Mouse (Mus musculus) embryonic facial prominence, embryonic 10.5 days (tissue): Measurements from ENCODE around the gene Lrtm1. TPM values are rescaled to one million over a fixed set of nuclear protein-coding genes. Genes with fewer than 3 reads are reported as not detected.

Experiments
- DNase-seq: peaks from one replicate; pipeline ENCODE4 v3.0.0-alpha.2; 2017; ENCODE audit warnings: low spot score
- H3K27ac ChIP-seq: fragments of 300-500 bp; sonication (generic); replicated peaks from 2 replicates; pipeline ENCODE4 v1.5.1; 2016; ENCODE audit warnings: mild to moderate bottlenecking
- H3K27me3 ChIP-seq: fragments of 300-500 bp; sonication (generic); replicated peaks from 2 replicates; pipeline ENCODE4 v1.6.1; 2016; ENCODE audit warnings: low read depth, mild to moderate bottlenecking; ENCODE audit not compliant: poor library complexity, severe bottlenecking
- H3K36me3 ChIP-seq: fragments of 300-500 bp; sonication (generic); replicated peaks from 2 replicates; pipeline ENCODE4 v1.6.1; 2016; ENCODE audit warnings: mild to moderate bottlenecking, moderate library complexity
- H3K4me1 ChIP-seq: fragments of 300-500 bp; sonication (generic); 2 replicates; pipeline ENCODE4 v1.6.1; 2016
- H3K4me3 ChIP-seq: fragments of 300-500 bp; sonication (generic); 2 replicates; pipeline ENCODE4 v1.5.1; 2016; ENCODE audit warnings: mild to moderate bottlenecking, moderate library complexity
- H3K9me3 ChIP-seq: fragments of 300-500 bp; sonication (generic); 2 replicates; pipeline ENCODE4 v1.6.1; 2016; ENCODE audit warnings: mild to moderate bottlenecking
- WGBS: fragments of 180-500 bp; shearing (Covaris S2); methylation state at CpG from one replicate; pipeline ENCODE4 v1.1.7; 2016; 5-methylcytosine and 5-hydroxymethylcytosine counted together
- polyA plus RNA-seq: library from polyadenylated mRNA; unstranded; fragments of >200 nt; fragmentation: Nextera tagmentation; extraction: Ambion mirVana; gene quantifications from 2 replicates; pipeline ENCODE4 v1.2.1, GENCODE M21; 2016

The Lrtm1 gene
- polyA plus RNA-seq = 0.16 and 0.44 TPM in 2 replicates

- Histone ChIP-seq H3K4me3 (no peak within 1 kb of the TSS), H3K27me3 (no peaks in the 10 kb centered on the region), H3K9me3 (no peaks in the 10 kb centered on the region), H3K4me1 (peaks cover 33% of the 10 kb centered on the region), H3K36me3 (no peaks in the 10 kb centered on the region), H3K27ac (peak within 1 kb of the TSS; percentile 51)
- 4% methylated on average over 5 of the region's 5 CpGs for WGBS
- peak; percentile 72 for DNase-seq
Observed at GRCm38 (mm10) chr14:29017883-29018282, at the start of gene Lrtm1. TSS of gene Lrtm1 (plus strand) at chr14:29018208.

DNA sequence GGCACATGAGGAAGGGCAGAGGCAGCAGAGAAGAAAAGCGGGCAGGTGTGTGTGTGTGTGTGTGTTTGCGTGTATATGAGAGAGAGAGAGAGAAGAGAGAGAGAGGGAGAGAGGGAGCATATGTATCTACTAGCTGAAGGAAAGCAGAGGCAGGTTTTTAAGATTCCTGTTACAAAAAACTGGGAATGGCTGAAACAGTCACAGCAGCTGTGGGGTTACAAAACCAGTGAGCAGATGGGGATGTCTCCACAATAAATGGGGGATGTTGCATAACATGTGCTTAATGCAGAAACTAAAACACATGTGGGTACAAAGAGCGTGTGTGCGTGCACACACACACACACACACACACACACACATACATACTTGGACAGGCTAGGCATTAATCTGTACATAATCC is 48.8 kb upstream of the Lrtm1 start:
- Histone ChIP-seq H3K9me3 (no peaks in the 10 kb centered on the region), H3K27me3 (no peaks in the 10 kb centered on the region), H3K4me3 (no peak overlapping the region), H3K4me1 (peaks cover 20% of the 10 kb centered on the region), H3K36me3 (no peaks in the 10 kb centered on the region), H3K27ac (no peak overlapping the region)
- no peak for DNase-seq
- 89% methylated on average over 4 of the region's 4 CpGs for WGBS

DNA sequence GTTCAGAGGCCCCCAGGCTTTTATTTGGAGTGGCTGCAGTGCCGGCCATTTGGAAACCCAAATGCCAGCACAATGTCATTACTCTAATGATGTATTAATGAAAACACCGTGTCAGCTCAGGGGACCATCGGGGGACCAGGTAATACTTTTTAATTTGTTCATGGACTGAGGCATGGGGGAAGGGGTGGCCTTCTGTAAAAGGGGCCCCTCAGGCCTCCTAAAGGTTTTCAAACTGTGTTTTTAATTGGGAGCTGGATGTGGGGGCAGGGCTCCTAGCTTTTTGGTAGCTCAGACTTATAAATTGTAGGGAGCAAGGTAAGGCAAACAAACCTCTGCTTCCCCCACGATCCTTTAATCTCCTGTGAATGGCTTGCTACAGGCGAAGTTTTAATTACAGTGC is 45.4 kb upstream of the Lrtm1 start:
- 19% methylated on average over 5 of the region's 5 CpGs for WGBS
- Histone ChIP-seq H3K27me3 (no peaks in the 10 kb centered on the region), H3K4me3 (no peak overlapping the region), H3K4me1 (peaks cover 17% of the 10 kb centered on the region), H3K9me3 (no peaks in the 10 kb centered on the region), H3K36me3 (no peaks in the 10 kb centered on the region), H3K27ac (no peak overlapping the region)
- DNase-seq = no peak

DNA sequence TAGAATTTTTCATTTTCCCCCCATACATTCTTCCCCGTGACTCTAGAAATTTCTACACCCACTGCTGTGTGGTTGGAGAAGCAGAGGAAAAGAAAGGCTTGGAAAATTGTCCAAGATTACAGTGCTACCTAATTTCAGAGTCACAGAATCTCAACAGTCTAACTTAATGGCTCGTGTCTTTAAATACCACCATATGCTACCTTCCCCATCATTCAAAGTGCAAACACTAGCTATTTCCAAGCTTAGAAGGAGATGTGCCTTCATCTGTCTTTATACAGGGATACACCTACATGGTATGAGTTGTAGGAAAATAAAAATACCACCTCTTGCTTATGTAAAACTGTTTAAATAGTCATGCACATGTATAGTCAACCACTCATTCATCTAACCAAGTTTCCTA is 38.8 kb upstream of the Lrtm1 start:
- Histone ChIP-seq H3K9me3 (no peaks in the 10 kb centered on the region), H3K4me1 (peaks cover 9% of the 10 kb centered on the region), H3K4me3 (no peak overlapping the region), H3K36me3 (no peaks in the 10 kb centered on the region), H3K27ac (no peak overlapping the region), H3K27me3 (no peaks in the 10 kb centered on the region)
- no peak for DNase-seq
- WGBS = 90% methylated on average over 2 of the region's 2 CpGs

- 30% methylated on average over 3 of the region's 3 CpGs for WGBS
- 0 out of 2 replicates have a peak overlapping the region, but pooled peaks have one; percentile 48 for H3K27ac ChIP-seq
- peaks cover 9% of the 10 kb centered on the region for H3K4me1 ChIP-seq
- peak; percentile 41 for DNase-seq
- H3K36me3 ChIP-seq = no peaks in the 10 kb centered on the region
- no peaks in the 10 kb centered on the region for H3K9me3 ChIP-seq
- no peaks in the 10 kb centered on the region for H3K27me3 ChIP-seq
- no peak overlapping the region for H3K4me3 ChIP-seq
Observed at GRCm38 (mm10) chr14:28980482-28980881, 37.5 kb upstream of the Lrtm1 start.

GRCm38 (mm10) chr14:28984276-28984675 is 33.7 kb upstream of the Lrtm1 start:
- H3K4me1 ChIP-seq = peaks cover 9% of the 10 kb centered on the region
- WGBS = 84% methylated on average over 2 of the region's 2 CpGs
- no peak overlapping the region for H3K4me3 ChIP-seq
- H3K9me3 ChIP-seq = no peaks in the 10 kb centered on the region
- no peaks in the 10 kb centered on the region for H3K27me3 ChIP-seq
- H3K36me3 ChIP-seq = no peaks in the 10 kb centered on the region
- no peak overlapping the region for H3K27ac ChIP-seq
- DNase-seq = no peak

DNA sequence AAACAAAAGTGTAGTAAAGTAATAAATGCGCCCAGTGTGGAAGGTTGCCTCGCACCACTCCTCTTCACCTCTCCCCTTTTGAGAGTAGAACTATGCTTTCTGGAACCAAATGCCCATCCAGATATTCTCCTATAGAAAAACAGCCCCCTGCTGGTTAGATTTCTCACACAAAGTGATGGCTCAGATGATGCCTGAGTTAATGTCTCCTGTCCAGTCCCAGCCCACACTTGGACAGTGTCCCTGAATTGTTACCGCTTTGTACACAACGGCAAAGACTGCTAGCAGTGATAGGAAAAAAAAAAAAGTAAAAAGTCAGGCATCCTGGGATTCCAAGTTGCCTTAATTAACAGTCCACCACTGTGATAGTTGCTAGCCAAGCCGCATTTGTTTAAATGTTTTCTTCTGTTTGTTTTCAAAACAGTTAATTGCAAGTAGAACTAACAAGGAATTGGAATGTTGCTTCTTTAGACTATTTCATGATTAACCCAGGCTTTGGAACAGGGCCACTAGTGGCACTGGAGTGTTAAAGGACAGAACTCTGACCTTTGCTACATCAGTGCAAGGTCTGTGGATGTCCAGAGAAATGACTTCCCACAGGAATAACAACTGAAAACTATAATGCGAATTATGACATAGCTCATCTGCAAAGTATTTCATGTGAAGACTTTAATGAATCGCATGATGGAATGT is 29.7 kb upstream of the Lrtm1 start:
- H3K36me3 ChIP-seq = no peaks in the 10 kb centered on the region
- H3K4me1 ChIP-seq = no peaks in the 10 kb centered on the region
- H3K4me3 ChIP-seq = no peak overlapping the region
- no peaks in the 10 kb centered on the region for H3K27me3 ChIP-seq
- no peaks in the 10 kb centered on the region for H3K9me3 ChIP-seq
- DNase-seq = no peak
- 88% methylated on average over 7 of the region's 7 CpGs for WGBS
- no peak overlapping the region for H3K27ac ChIP-seq

DNA sequence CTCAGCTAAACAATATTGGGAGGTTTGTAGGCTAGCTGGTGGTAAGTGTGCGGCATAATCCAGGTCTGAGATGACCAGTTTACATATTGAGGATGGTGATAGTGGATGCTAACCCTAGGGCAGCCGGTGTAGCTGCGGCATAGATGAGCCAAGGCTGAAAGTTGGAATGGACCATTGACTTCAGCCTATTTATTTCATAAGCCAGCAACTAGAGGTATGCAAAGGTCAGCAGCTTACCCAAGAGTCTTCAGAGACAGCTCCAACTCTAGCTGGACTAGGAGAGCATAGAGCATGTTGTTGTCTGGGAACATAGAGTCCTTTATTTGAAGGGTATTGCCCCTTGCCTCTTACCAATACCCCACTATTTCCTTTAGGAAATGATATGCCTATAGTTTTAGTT is 21.4 kb upstream of the Lrtm1 start:
- 94% methylated on average over 3 of the region's 3 CpGs for WGBS
- no peaks in the 10 kb centered on the region for H3K9me3 ChIP-seq
- no peaks in the 10 kb centered on the region for H3K36me3 ChIP-seq
- no peak for DNase-seq
- H3K27me3 ChIP-seq = no peaks in the 10 kb centered on the region
- H3K4me3 ChIP-seq = no peak overlapping the region
- no peaks in the 10 kb centered on the region for H3K4me1 ChIP-seq
- no peak overlapping the region for H3K27ac ChIP-seq

DNA sequence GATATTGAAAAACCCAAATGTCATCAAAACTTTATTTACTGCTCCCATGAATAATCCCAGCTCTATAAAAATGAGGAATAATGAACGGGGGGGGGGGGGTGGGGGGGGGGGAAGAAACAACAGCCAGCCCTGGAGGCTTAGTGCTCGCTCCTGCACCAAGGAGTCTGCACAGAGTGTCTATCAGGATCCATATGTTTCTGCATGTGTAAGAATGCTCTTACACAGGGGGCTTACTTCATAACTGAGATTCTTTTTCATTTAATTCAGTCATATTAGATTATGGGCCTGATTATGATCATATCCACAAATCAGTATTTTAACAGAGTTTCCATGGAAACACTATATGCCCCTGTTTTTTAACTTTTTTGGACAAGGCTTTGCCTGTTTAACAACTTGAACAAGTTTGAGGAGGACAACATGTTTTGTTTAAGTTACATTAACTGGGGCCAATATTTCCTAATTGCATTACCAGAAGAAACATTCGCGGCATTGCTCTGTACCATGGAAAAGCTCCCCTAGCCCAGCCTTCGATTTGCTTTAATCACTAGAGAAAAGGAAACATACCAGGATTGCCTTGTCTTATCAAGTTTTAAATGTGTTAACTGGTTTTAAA is 12.7 kb upstream of the Lrtm1 start:
- 71% methylated on average over 5 of the region's 5 CpGs for WGBS

DNA sequence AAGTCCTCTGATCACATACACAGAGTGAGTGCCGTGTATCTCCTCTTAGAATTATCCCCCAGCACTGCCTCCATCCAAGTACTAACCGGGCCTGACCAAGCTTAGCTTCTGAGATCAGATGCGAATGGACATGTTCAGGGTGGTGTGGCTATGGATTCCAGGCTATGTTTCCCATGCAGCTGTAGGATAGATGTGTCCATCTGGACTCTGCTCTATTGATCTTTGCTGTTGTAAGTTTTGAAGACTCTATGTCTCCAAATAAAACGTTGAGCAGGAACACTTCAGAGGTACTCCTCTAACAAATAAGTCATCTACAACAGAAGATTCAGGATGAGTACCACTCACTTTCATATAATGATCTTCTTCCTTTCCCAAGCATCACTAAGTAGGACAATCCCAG is 8.4 kb upstream of the Lrtm1 start:
- no peaks in the 10 kb centered on the region for H3K9me3 ChIP-seq
- H3K4me3 ChIP-seq = no peak overlapping the region
- no peak for DNase-seq
- no peaks in the 10 kb centered on the region for H3K27me3 ChIP-seq
- H3K27ac ChIP-seq = no peak overlapping the region
- H3K4me1 ChIP-seq = no peaks in the 10 kb centered on the region
- WGBS = 90% methylated on average over 4 of the region's 4 CpGs
- no peaks in the 10 kb centered on the region for H3K36me3 ChIP-seq

More for the DNA sequence above, 12.7 kb upstream of the Lrtm1 start:
- Histone ChIP-seq H3K9me3 (no peaks in the 10 kb centered on the region), H3K27ac (no peak overlapping the region), H3K36me3 (no peaks in the 10 kb centered on the region), H3K4me1 (no peaks in the 10 kb centered on the region), H3K27me3 (no peaks in the 10 kb centered on the region), H3K4me3 (no peak overlapping the region)
- DNase-seq = no peak

DNA sequence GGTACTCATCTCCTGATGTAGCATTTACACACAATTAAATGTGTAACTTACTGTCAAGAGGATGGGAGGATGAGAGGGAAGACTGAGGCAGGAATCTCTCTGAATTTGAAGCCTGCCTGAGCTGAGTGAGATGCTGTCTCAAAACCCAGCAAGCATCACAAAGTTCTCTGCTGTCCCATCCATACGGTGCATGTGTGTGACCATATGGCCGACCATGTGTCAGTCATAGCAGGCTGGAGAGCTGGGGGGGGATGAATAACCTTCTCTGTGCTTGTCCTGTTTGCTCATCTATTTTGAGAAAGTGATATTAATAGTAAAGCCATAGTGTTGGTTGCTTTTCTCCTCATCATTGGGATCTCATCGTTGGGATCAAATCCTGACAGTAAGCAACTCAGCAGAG is 4.8 kb upstream of the Lrtm1 start:
- H3K36me3 ChIP-seq = no peaks in the 10 kb centered on the region
- no peak for DNase-seq
- H3K4me3 ChIP-seq = no peak overlapping the region
- WGBS = 89% methylated on average over 3 of the region's 3 CpGs
- no peaks in the 10 kb centered on the region for H3K27me3 ChIP-seq
- H3K4me1 ChIP-seq = peaks cover 27% of the 10 kb centered on the region
- no peak overlapping the region for H3K27ac ChIP-seq
- H3K9me3 ChIP-seq = no peaks in the 10 kb centered on the region

DNA sequence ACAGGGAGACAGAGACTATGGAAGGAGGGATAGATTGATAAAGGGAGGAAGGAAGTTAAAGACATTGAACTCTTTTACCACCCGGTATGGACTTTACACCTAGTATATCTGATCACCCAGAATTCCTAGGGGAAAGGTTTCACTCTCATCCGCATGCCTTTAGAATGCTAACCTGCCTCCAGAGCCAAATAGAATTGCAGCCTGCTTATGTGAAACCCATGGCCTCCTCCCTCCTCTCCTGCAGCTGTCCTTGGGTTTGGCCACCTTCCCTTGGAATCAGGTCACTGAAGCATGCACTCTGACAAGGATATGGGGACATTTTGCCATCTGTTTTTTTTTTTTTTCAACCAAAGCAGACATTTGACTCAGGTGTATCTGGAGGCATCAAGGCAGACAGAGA is 3.3 kb upstream of the Lrtm1 start:
- H3K36me3 ChIP-seq = no peaks in the 10 kb centered on the region
- H3K4me1 ChIP-seq = peaks cover 33% of the 10 kb centered on the region
- no peaks in the 10 kb centered on the region for H3K9me3 ChIP-seq
- H3K27me3 ChIP-seq = no peaks in the 10 kb centered on the region
- no peak overlapping the region for H3K27ac ChIP-seq
- no peak for DNase-seq
- no peak overlapping the region for H3K4me3 ChIP-seq
- WGBS = 93% methylated on average over 2 of the region's 2 CpGs

DNA sequence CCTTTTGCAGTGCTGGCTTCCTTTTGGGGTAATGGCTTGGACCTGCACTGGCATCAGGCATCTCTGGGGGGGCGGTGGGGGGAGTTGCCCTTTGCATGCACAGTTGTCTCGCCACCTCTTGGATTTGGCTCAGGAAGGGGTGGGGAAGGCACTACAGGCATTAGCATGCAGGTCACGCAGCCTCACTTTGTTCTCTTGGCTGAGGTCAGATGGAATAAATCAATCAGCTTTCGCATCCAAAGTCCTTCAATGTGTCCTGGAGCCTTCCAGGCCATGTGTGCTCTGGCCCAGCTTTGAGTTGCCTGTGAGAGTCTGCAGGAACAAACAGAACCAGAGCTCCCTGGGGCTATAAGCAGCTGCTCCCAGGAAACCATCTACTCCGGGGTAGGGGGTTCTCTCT is 2.1 kb upstream of the Lrtm1 start:
- Histone ChIP-seq H3K4me1 (peaks cover 33% of the 10 kb centered on the region), H3K27ac (peak overlapping the region; percentile 12; the same call in 1 of the 2 replicates), H3K4me3 (no peak overlapping the region), H3K27me3 (no peaks in the 10 kb centered on the region), H3K9me3 (no peaks in the 10 kb centered on the region), H3K36me3 (no peaks in the 10 kb centered on the region)
- peak; percentile 25 for DNase-seq
- WGBS = 47% methylated on average over 5 of the region's 5 CpGs
